Mouse (Mus musculus) liver, embryonic 14.5 days (tissue): ENCODE data around the gene Mfsd5.

ENCODE experiments used
- CTCF ChIP-seq: IDR thresholded peaks from 2 replicates; pipeline ENCODE4 v1.5.1; 2016; ENCODE audit warnings: antibody characterized with exemption, low read depth, control low read depth
- EP300 ChIP-seq: IDR thresholded peaks from 2 replicates; pipeline ENCODE4 v1.6.1; 2016; ENCODE audit warnings: antibody characterized with exemption, low read depth

DNA sequence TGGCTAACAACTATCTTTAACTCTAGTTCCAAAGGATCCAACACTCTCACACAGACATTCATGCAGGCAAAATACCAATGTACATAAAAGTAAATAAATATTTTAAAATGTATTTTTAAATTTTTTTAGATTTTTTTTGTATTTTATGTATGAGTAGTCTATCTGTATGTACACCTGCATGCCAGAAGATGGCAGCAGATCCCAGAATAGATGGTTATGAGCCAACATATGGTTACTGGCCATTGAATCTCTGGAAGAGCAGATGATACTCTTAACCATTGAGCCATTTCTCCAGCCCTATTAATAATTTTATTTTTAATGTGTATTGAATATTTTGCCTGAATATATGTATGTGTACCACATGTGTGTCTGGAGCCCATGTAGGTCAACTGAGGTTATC lies 8.1 kb downstream of the Mfsd5 start:
- TF ChIP-seq CTCF (peak; percentile 62), EP300 (no peak)
